Mouse (Mus musculus): ENCODE results near the gene Lgr4.

DNA sequence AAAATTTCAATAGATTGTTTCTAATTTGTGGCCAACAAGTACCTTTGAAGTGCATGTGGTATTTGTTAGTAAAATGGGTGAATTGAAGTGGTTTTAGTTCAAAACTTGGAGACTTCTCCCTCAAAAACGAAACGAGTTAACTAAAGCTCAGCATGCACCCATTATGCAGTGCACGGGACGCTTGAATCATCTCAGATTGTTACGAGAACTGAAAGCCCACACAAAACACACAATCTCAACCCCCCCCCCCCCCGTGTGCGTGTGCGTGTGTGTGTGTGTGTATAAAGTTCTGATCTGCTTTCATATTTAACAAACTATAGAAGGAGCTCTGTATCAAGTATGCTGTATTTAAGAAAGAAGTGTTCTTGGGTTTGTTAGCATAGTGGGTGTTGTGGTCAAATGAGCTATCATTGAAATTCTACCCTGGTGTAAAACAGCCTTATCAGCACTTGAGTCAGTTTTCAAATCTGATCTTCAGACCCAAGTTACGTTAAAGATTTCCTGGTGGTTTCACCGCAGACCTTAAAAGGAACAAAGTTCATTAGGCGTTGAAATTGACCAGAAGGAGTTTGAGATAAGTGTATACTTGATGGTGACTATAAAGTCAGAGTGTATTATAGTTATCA, 75.1 kb downstream of the Lgr4 start:
- TF ChIP-seq CTCF (IDR thresholded peaks at IDR 0.05; ENCODE audit: low read depth, low read length) (no peak), GATA1 (IDR thresholded peaks at IDR 0.05; ENCODE audit: borderline replicate concordance, low read length) (no peak), POLR2AphosphoS5 (IDR thresholded peaks at IDR 0.05; ENCODE audit: insufficient replicate concordance, low read depth, low read length) (no peak)
